Mouse (Mus musculus) limb, embryonic 10.5 days (tissue): ENCODE results near the gene Camk2d. TPM values are rescaled to one million over a fixed set of nuclear protein-coding genes. Genes with fewer than 3 reads are reported as not detected.

Experiments
- DNase-seq: peaks from one replicate; pipeline ENCODE4 v3.0.0-alpha.2; 2017; ENCODE audit warnings: low spot score
- H3K27ac ChIP-seq: fragments of 300-500 bp; sonication (generic); 2 replicates; pipeline ENCODE4 v1.5.1; 2016; ENCODE audit warnings: mild to moderate bottlenecking
- H3K27me3 ChIP-seq: fragments of 300-500 bp; sonication (generic); 2 replicates; pipeline ENCODE4 v1.6.1; 2016; ENCODE audit warnings: low read depth, mild to moderate bottlenecking; ENCODE audit not compliant: poor library complexity, severe bottlenecking
- H3K36me3 ChIP-seq: fragments of 300-500 bp; sonication (generic); 2 replicates; pipeline ENCODE4 v1.6.1; 2016; ENCODE audit warnings: mild to moderate bottlenecking, moderate library complexity
- H3K4me1 ChIP-seq: fragments of 300-500 bp; sonication (generic); 2 replicates; pipeline ENCODE4 v1.6.1; 2016
- H3K4me3 ChIP-seq: fragments of 300-500 bp; sonication (generic); 2 replicates; pipeline ENCODE4 v1.5.1; 2016; ENCODE audit warnings: mild to moderate bottlenecking, moderate library complexity
- H3K9me3 ChIP-seq: fragments of 300-500 bp; sonication (generic); replicated peaks from 2 replicates; pipeline ENCODE4 v1.6.1; 2016; ENCODE audit warnings: mild to moderate bottlenecking
- WGBS: fragments of 180-500 bp; shearing (Covaris S2); methylation state at CpG from one replicate; pipeline ENCODE4 v1.1.7; 2016; 5-methylcytosine and 5-hydroxymethylcytosine counted together
- polyA plus RNA-seq: library from polyadenylated mRNA; unstranded; fragments of >200 nt; fragmentation: Nextera tagmentation; extraction: Ambion mirVana; gene quantifications from 2 replicates; pipeline ENCODE4 v1.2.1, GENCODE M21; 2016

The Camk2d gene
- polyA plus RNA-seq, 1 experiment from 2014 or later, result 13.4 TPM

DNA sequence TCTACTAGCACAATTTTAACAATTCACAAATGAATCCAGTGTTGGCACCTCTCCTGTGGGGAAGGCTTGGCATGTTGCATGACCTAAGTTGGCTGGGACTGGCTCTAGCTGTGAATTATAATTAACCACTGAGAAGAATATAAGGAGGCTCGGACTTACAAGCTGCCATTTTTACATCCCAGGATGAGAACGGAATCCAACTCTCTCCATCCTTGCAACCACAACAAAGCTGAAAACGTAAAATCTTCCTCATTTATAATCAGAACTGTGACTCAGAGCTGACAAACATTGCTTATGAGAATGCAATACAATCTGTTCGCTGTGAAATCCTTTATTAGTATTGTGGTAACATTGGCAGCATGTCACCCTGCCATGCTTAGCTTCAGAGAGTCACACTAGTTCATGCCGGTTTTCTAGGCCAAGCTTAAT lies 126.9 kb downstream of the Camk2d start:
- DNase-seq, result no peak
- Histone ChIP-seq H3K27me3 (no peaks in the 10 kb centered on the region), H3K36me3 (no peaks in the 10 kb centered on the region), H3K27ac (no peak overlapping the region), H3K9me3 (no peaks in the 10 kb centered on the region), H3K4me3 (no peak overlapping the region), H3K4me1 (no peaks in the 10 kb centered on the region)
- 92% methylated on average over 5 of the region's 5 CpGs for WGBS

DNA sequence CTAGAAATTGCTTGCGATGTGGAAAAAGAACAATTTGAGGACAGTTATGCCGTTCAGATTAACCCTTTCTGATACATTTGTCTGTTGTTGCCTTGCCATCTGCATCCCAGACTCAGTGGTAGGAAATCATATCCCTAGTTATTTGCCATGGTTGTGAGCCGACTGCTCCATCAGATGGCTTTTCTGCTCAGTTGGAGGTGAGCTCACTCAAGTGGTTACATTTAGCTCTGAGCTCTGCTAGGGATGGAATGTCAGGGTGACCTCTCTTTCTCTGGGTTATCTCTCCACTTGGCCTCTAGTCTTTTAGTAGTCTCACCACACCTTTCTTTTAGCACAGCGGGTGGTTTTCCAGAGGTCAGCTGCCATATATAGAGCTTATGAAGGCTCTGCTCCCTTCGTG lies 127.4 kb downstream of the Camk2d start:
- H3K36me3 ChIP-seq, result no peaks in the 10 kb centered on the region
- 84% methylated on average over 5 of the region's 5 CpGs for WGBS
- no peaks in the 10 kb centered on the region for H3K4me1 ChIP-seq
- no peaks in the 10 kb centered on the region for H3K9me3 ChIP-seq
- no peaks in the 10 kb centered on the region for H3K27me3 ChIP-seq
- DNase-seq, result no peak
- no peak overlapping the region for H3K4me3 ChIP-seq
- no peak overlapping the region for H3K27ac ChIP-seq

DNA sequence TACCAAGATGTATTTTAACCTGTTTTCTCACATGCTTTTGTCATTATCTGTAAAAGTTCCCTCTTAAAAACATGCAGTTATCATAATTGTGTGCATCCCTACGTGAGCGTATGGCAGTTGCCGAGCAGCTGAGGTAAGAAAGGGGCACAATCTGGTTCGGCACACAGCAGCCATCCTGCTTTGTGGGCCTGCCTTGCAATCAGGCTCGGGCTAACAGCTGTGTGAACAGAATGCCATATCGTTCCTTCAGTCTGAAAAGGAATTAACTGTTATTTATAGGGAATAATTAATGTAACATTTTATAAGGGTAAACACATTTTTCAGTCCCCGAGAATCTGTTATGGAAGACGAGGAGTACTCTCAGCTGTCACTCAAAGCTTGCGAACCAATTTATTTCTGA lies 129.5 kb downstream of the Camk2d start:
- no peak for DNase-seq
- H3K27me3 ChIP-seq, result no peaks in the 10 kb centered on the region
- no peaks in the 10 kb centered on the region for H3K4me1 ChIP-seq
- 91% methylated on average over 9 of the region's 9 CpGs for WGBS
- H3K36me3 ChIP-seq, result no peaks in the 10 kb centered on the region
- no peak overlapping the region for H3K4me3 ChIP-seq
- H3K27ac ChIP-seq, result no peak overlapping the region
- no peaks in the 10 kb centered on the region for H3K9me3 ChIP-seq

DNA sequence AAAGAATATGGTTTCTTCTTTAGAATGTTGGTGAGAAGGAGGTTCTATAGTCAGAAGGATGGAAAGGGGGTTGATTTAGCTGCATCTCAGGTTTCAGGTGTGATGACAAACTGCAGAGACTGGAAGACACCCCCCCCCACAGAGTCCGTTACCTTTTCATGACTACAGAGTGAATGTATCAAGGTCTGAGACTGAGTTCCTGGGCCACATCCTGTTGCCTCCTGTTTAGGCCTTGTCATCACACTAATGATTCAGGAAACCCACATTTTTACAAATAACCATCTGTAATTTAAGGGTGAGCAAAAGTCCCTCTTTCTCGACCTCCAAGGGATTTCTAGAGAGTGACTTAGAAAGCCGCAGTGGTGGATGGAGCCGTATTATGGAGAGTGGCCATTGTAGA lies 131.3 kb downstream of the Camk2d start:
- H3K36me3 ChIP-seq, result no peaks in the 10 kb centered on the region
- 93% methylated on average over 4 of the region's 4 CpGs for WGBS
- no peak overlapping the region for H3K4me3 ChIP-seq
- H3K27ac ChIP-seq, result no peak overlapping the region
- no peak for DNase-seq
- no peaks in the 10 kb centered on the region for H3K9me3 ChIP-seq
- no peaks in the 10 kb centered on the region for H3K27me3 ChIP-seq
- H3K4me1 ChIP-seq, result no peaks in the 10 kb centered on the region

DNA sequence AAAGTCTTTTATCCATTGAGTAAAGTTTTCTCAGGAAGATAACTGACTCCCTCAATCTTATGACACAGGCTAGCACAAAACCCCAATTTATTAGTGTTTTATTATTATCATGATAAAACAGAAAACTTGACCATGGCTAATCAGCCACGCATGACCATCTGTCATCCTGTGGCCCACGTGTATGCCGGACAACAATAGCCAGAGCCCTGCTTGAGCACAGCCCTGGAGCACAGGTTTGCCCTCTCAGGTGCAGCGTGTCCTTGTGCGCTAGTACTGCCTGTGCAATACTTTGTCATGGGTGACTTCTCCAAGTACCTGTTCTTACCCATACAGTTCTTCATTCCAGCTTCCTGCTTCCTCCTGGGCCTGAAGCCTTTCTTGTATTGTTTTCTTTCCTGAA lies 134.3 kb downstream of the Camk2d start:
- DNase-seq, result no peak
- H3K4me3 ChIP-seq, result no peak overlapping the region
- no peaks in the 10 kb centered on the region for H3K27me3 ChIP-seq
- H3K36me3 ChIP-seq, result no peaks in the 10 kb centered on the region
- 97% methylated on average over 5 of the region's 5 CpGs for WGBS
- H3K4me1 ChIP-seq, result no peaks in the 10 kb centered on the region
- H3K9me3 ChIP-seq, result no peaks in the 10 kb centered on the region
- H3K27ac ChIP-seq, result no peak overlapping the region

DNA sequence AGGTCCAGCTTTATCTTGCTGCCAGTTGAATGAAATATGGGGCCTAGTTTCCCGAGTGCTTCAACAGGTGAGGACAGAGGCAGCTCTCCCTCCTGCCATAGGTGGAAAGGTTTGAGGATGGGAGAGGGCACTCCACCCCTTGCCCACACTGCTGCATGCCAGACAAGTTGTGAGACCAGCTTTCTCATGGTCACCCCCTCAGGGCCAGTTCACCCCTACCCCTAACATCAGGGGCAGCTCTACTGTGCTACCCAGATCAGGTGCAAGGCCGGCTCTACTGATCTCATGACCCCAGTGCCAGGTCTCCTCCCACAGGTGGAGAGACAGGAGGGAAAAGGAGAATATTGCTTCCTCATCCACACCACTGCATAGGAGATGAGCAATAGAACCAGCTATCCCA lies 136.2 kb downstream of the Camk2d start:
- Histone ChIP-seq H3K27me3 (no peaks in the 10 kb centered on the region), H3K4me3 (no peak overlapping the region), H3K36me3 (no peaks in the 10 kb centered on the region), H3K4me1 (no peaks in the 10 kb centered on the region), H3K9me3 (no peaks in the 10 kb centered on the region), H3K27ac (no peak overlapping the region)
- DNase-seq, result no peak
- WGBS, result 90% methylated on average over 2 of the region's 2 CpGs

DNA sequence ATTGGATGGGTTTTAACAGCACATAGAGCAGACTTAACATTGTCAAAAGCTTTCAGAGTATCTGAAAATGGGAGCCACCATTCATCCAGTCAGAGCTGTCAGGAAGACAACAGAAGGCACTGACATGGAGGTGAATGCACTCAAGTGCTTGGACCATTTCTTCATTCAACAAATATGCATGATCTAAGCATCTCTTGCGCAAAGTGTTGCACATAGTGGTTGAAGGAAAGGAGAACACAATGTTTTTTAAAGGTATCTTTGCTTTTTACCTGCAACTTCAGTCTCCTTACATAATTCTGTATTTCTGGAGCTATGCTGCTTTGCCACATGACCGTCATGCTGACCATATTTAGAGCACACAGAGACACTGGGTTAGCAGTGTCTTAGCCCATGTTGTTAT lies 138.4 kb downstream of the Camk2d start:
- H3K4me3 ChIP-seq, result no peak overlapping the region
- no peaks in the 10 kb centered on the region for H3K36me3 ChIP-seq
- no peaks in the 10 kb centered on the region for H3K9me3 ChIP-seq
- H3K4me1 ChIP-seq, result no peaks in the 10 kb centered on the region
- no peak for DNase-seq
- no peaks in the 10 kb centered on the region for H3K27me3 ChIP-seq
- WGBS, result 97% methylated on average over 2 of the region's 2 CpGs
- H3K27ac ChIP-seq, result no peak overlapping the region

DNA sequence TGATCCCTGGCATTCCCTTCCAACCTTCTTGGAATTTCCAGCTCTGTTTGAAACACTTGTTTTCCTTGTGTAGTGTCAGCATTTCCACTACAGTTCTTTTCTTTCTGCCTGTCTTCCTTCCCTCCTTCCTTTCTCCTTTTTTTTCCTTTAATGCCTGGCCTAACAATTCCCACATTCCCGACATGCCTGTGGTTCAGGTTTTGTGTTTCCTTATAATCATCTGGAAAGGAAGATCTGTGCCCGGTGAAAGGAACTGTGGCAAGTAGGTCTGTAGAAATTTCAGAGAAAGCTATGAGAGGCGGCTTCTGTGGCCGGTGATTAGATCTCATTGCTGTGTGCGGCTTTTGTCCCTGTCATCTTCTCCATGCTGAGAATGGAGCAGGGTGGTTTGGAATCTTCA lies 139.1 kb downstream of the Camk2d start:
- no peaks in the 10 kb centered on the region for H3K4me1 ChIP-seq
- H3K27ac ChIP-seq, result no peak overlapping the region
- WGBS, result 85% methylated on average over 5 of the region's 5 CpGs
- no peak overlapping the region for H3K4me3 ChIP-seq
- no peaks in the 10 kb centered on the region for H3K36me3 ChIP-seq
- DNase-seq, result no peak
- no peaks in the 10 kb centered on the region for H3K9me3 ChIP-seq
- no peaks in the 10 kb centered on the region for H3K27me3 ChIP-seq

DNA sequence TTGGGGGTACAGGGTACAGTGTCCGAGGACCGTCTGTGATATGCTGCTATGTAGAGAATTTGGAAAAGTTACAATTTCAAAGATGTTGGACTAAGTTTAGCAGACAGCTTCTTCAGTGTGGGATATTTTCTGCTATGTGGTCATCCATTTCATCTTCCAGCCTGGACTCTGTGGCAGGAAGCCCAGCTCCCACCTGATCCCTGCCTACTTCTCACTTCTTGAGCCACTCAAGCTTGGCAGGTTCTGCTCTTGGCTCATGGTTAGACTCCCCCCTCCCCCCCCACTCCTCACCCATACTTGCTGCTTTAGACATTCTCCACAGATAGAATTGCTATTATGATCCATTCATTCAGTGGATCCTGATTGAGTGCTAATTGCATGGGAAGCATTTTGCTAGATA lies 141.0 kb downstream of the Camk2d start:
- no peak for DNase-seq
- 100% methylated on average over 2 of the region's 2 CpGs for WGBS
- H3K4me3 ChIP-seq, result no peak overlapping the region

DNA sequence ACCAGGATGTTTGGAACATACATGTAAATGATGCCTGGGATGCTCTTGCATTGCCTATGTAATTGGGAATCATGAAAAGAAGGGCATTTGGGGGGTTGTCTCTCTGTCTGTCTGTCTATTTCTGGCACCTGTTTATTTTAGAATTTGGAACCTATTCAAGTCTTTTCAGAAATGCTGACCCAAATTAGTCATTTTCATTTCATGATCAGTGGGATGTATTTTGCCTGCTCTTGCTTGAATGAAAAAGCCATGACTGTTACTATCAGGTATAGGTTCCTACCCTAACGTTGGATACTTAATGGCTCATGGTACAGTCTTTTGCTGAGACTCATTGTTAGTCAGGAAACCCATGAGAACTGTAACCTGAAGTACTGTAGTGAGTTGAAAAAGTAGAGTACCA lies 144.0 kb downstream of the Camk2d start:
- WGBS, result 90% methylated on average over 1 of the region's 1 CpGs
- Histone ChIP-seq H3K4me3 (no peak overlapping the region), H3K27me3 (no peaks in the 10 kb centered on the region), H3K9me3 (no peaks in the 10 kb centered on the region), H3K4me1 (no peaks in the 10 kb centered on the region), H3K27ac (no peak overlapping the region), H3K36me3 (no peaks in the 10 kb centered on the region)
- no peak for DNase-seq

More for the DNA sequence above, 141.0 kb downstream of the Camk2d start:
- Histone ChIP-seq H3K4me1 (no peaks in the 10 kb centered on the region), H3K36me3 (no peaks in the 10 kb centered on the region), H3K9me3 (no peaks in the 10 kb centered on the region), H3K27me3 (no peaks in the 10 kb centered on the region), H3K27ac (no peak overlapping the region)

DNA sequence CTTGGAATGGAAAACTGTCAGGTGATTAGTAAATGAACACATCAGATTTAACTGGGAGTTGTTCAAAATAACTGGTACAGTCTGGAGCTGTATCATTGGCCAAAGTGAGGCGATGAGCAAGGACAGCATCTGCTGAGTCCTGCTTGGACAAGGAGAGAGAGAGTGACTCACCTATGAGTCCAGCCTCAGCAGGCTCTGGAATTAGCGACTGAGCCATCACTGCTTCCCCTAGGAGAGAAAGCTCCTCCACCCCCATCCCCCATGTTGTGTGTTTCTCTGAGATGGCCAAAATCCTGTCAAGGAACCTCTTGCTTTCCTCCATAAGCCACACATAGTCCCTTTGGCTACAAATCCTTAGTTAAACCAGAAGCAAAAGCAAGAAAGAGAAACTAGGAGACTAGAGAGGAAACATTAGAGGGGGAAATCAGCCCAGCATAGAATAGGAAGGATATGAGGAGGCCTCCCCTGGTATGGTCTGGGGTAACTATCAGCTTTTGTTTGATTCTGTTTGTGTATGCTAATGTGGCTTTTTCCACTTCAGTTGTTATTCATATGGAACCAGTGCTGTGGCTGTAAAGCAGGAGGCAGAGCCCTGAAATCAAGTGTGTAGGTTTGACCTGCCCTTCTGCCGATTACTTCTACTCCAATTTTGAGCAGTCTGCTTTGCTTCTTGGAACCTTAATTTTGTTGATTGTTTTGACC lies 148.5 kb downstream of the Camk2d start:
- 0 out of 2 replicates have a peak, but pooled peaks cover 4% of the 10 kb centered on the region for H3K4me1 ChIP-seq
- H3K9me3 ChIP-seq, result no peaks in the 10 kb centered on the region
- H3K27ac ChIP-seq, result no peak overlapping the region
- no peak overlapping the region for H3K4me3 ChIP-seq
- no peak for DNase-seq
- 69% methylated on average over 3 of the region's 3 CpGs for WGBS
- H3K36me3 ChIP-seq, result no peaks in the 10 kb centered on the region
- H3K27me3 ChIP-seq, result no peaks in the 10 kb centered on the region

DNA sequence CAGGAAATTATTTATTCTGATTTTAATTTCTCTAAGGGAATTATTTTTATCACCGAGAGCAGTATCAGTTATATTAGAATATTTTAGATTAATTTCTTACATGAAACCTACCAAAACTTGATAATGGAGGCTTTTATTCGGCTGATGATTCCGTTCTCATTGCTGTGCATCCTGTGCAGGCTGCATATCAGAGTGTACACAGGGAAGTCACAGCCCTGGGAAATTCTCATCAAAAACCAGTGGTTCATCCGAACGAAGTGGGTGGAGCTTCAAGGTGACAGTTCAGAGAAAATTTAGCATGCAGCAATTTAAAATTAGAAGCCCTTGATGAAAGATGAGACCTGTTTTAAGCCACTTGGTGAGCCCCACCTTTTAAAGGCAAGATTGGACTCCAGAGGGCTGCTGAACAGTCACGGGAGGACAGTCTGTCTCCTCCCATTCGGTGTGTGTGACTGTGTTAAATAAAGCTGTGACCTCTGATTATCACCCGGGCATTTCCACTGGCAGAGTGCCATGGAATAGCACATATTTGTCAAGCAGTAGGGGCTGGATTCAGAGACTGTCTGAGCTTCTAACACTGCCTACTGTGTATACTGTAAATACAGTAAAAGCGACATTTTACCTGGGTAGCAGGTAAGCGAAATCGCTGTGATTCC lies 150.2 kb downstream of the Camk2d start:
- Histone ChIP-seq H3K9me3 (no peaks in the 10 kb centered on the region), H3K27ac (no peak overlapping the region), H3K4me3 (no peak overlapping the region), H3K27me3 (no peaks in the 10 kb centered on the region), H3K4me1 (peaks cover 13% of the 10 kb centered on the region), H3K36me3 (no peaks in the 10 kb centered on the region)
- no peak for DNase-seq
- 85% methylated on average over 11 of the region's 11 CpGs for WGBS

DNA sequence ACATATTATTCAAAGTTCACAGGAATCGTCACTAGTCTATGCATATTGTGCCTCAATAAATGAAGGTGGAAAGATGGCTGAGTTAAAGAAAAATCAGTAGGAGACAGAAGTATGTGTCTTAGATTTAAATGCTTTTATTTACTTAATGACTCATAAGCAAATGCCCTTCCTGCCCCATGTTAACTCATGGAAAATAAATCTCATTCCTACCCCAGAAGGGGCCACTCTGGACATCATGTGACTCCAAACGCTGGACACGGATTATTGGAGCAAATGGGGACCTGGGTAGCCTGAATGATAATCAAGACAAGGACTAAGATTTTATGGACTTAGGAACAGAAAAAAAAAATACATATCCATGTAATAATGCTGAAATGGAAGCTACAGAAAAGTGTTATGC lies 151.5 kb downstream of the Camk2d start:
- no peak overlapping the region for H3K27ac ChIP-seq
- H3K36me3 ChIP-seq, result no peaks in the 10 kb centered on the region
- no peak overlapping the region for H3K4me3 ChIP-seq
- peaks cover 13% of the 10 kb centered on the region for H3K4me1 ChIP-seq
- DNase-seq, result no peak
- 86% methylated on average over 3 of the region's 3 CpGs for WGBS
- H3K9me3 ChIP-seq, result no peaks in the 10 kb centered on the region
- H3K27me3 ChIP-seq, result no peaks in the 10 kb centered on the region
